Mouse (Mus musculus) retina, adult 2 months (tissue): Measurements from ENCODE around the gene Nxnl1.
A peak's percentile ranks its signal among the peaks of the same experiment; 100 is the strongest.

Source experiments
- DNase-seq: peaks from one replicate; pipeline ENCODE4 v3.0.0-alpha.2; 2012; ENCODE audit warnings: low read depth, low spot score

The Nxnl1 gene

GRCm38 (mm10) chr8:71586891-71587290 lies 20.5 kb upstream of the Nxnl1 start:
- DNase-seq: no peak

GRCm38 (mm10) chr8:71580201-71580600 lies 13.8 kb upstream of the Nxnl1 start:
- DNase-seq: no peak

GRCm38 (mm10) chr8:71579476-71579875 lies 13.1 kb upstream of the Nxnl1 start:
- no peak for DNase-seq

- no peak for DNase-seq
Observed at GRCm38 (mm10) chr8:71579009-71579408, 12.6 kb upstream of the Nxnl1 start.

GRCm38 (mm10) chr8:71577856-71578387 lies 11.5 kb upstream of the Nxnl1 start:
- no peak for DNase-seq

GRCm38 (mm10) chr8:71575020-71575419 lies 8.6 kb upstream of the Nxnl1 start:
- no peak for DNase-seq

GRCm38 (mm10) chr8:71574426-71574825 lies 8.0 kb upstream of the Nxnl1 start:
- no peak for DNase-seq

- no peak for DNase-seq
Observed at GRCm38 (mm10) chr8:71572847-71573633, 6.6 kb upstream of the Nxnl1 start.

GRCm38 (mm10) chr8:71572077-71572476 lies 5.7 kb upstream of the Nxnl1 start:
- no peak for DNase-seq

GRCm38 (mm10) chr8:71570291-71570954 lies 4.0 kb upstream of the Nxnl1 start:
- DNase-seq: peak; percentile 86

GRCm38 (mm10) chr8:71569366-71570290 lies 3.2 kb upstream of the Nxnl1 start:
- DNase-seq: peak; percentile 93

GRCm38 (mm10) chr8:71568941-71569340 lies 2.5 kb upstream of the Nxnl1 start:
- DNase-seq: no peak

GRCm38 (mm10) chr8:71568387-71568937 lies 2.1 kb upstream of the Nxnl1 start, which contains the start of gene Slc27a1:
Slc27a1 (plus strand) TSS chr8:71568882.
- no peak for DNase-seq

GRCm38 (mm10) chr8:71567587-71567986 lies 1.2 kb upstream of the Nxnl1 start:
- DNase-seq: no peak

GRCm38 (mm10) chr8:71563992-71564391 lies 2.4 kb downstream of the Nxnl1 start:
- DNase-seq: no peak

GRCm38 (mm10) chr8:71562751-71563150 lies 3.6 kb downstream of the Nxnl1 start:
- DNase-seq: peak; percentile 60

- DNase-seq: no peak
Observed at GRCm38 (mm10) chr8:71561401-71561800, 5.0 kb downstream of the Nxnl1 start.

- no peak for DNase-seq
Observed at GRCm38 (mm10) chr8:71560765-71561164, 5.6 kb downstream of the Nxnl1 start.

GRCm38 (mm10) chr8:71560071-71560470 lies 6.3 kb downstream of the Nxnl1 start:
- DNase-seq: no peak

GRCm38 (mm10) chr8:71558958-71559690 lies 7.3 kb downstream of the Nxnl1 start:
- DNase-seq: no peak
